Mouse (Mus musculus) forebrain, embryonic 11.5 days (tissue): ENCODE data around the gene Tgm3. TPM values are rescaled to one million over a fixed set of nuclear protein-coding genes. Genes with fewer than 3 reads are reported as not detected.

Experiments used
- ATAC-seq: fragments of 200-750 bp; cut with Nextera tagmentation; replicated peaks from 2 replicates; pipeline ENCODE4 v1.8.0; 2017; ENCODE audit warnings: moderate TSS enrichment; ENCODE audit not compliant: low FRiP score
- DNase-seq: peaks from one replicate; pipeline ENCODE4 v3.0.0-alpha.2; 2017; ENCODE audit warnings: low spot score
- H3K27ac ChIP-seq: fragments of 300-500 bp; sonication (generic); 2 replicates; pipeline ENCODE4 v1.5.1; 2014; ENCODE audit warnings: low read depth, low read length
- H3K27me3 ChIP-seq: fragments of 300-500 bp; sonication (generic); 2 replicates; pipeline ENCODE4 v1.6.1; 2014; ENCODE audit warnings: mild to moderate bottlenecking, low read length, mixed read lengths; ENCODE audit not compliant: control insufficient read depth, insufficient read depth
- H3K36me3 ChIP-seq: fragments of 300-500 bp; sonication (generic); 2 replicates; pipeline ENCODE4 v1.6.1; 2014; ENCODE audit warnings: mild to moderate bottlenecking, low read length, moderate library complexity, mixed read lengths; ENCODE audit not compliant: control insufficient read depth, insufficient read depth
- H3K4me1 ChIP-seq: fragments of 300-500 bp; sonication (generic); replicated peaks from 2 replicates; pipeline ENCODE4 v1.6.1; 2014; ENCODE audit warnings: low read length, mixed read lengths; ENCODE audit not compliant: control insufficient read depth, insufficient read depth
- H3K4me2 ChIP-seq: fragments of 300-500 bp; sonication (generic); 2 replicates; pipeline ENCODE4 v1.6.1; 2014; ENCODE audit warnings: low read depth, mild to moderate bottlenecking, low read length, moderate library complexity, mixed read lengths; ENCODE audit not compliant: severe bottlenecking
- H3K4me3 ChIP-seq: fragments of 300-500 bp; sonication (generic); 2 replicates; pipeline ENCODE4 v1.5.1; 2014; ENCODE audit warnings: low read depth, low read length
- H3K9ac ChIP-seq: fragments of 300-500 bp; sonication (generic); 2 replicates; pipeline ENCODE4 v1.6.1; 2014; ENCODE audit warnings: low read length
- H3K9me3 ChIP-seq: fragments of 300-500 bp; sonication (generic); 2 replicates; pipeline ENCODE4 v1.6.1; 2016; ENCODE audit warnings: low read length, mixed read lengths; ENCODE audit not compliant: control insufficient read depth
- WGBS: fragments of 180-500 bp; shearing (Covaris S2); extraction: QIAGEN DNeasy Blood & Tissue Kit; methylation state at CpG from one replicate; pipeline ENCODE4 v1.1.7; 2014; 5-methylcytosine and 5-hydroxymethylcytosine counted together
- microRNA-seq: library from miRNA; unstranded; fragments of <30 nt; microRNA quantifications from one replicate; pipeline ENCODE4, GENCODE M21; 2016; ENCODE audit not compliant: insufficient number of aligned reads
- polyA plus RNA-seq: library from polyadenylated mRNA; unstranded; fragments of >200 nt; fragmentation: Nextera tagmentation; extraction: Ambion mirVana; gene quantifications from 2 replicates; pipeline ENCODE4 v1.2.1, GENCODE M21; 2014

The Tgm3 gene
- polyA plus RNA-seq, 1 experiment from 2014 or later, result not detected

DNA sequence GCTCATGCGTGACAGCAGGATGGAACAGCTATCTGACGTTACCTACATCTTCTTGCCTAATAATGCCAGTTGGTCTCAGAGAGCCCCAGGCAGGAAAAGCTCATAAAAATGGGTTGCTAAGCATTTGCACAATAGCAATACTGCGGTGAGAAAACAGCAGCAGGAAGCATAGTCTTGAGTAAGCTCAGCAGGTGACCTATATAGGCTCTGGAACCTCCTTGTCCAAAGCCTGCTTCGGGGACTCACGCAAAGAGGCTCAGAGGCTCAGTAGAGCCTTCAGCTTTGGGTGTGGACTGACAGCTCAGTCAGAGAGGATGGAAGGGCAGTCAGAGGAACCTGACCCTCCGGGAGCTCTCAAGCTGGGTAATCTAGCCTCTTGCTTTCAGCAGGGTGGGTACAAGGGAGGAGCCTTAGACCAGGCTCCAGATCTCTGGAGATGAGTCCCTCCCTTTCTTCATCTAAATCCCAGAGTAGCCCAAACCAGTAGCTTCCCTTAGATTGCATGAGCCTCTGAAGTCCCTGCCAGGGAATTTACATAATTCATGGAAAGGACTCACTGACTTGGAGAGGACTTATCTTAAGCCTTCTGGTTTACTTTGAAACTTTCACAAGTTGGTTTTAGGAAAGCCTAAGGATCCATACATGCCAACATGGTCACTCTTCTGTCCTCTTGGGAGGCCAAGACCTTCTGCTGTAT, 28.2 kb downstream of the Tgm3 start:
- H3K27ac ChIP-seq, result no peak overlapping the region
- no peak for DNase-seq
- H3K36me3 ChIP-seq, result no peaks in the 10 kb centered on the region
- no peaks in the 10 kb centered on the region for H3K9me3 ChIP-seq
- ATAC-seq, result no peak
- H3K4me2 ChIP-seq, result no peak overlapping the region
- WGBS, result 79% methylated on average over 6 of the region's 6 CpGs
- H3K4me3 ChIP-seq, result no peak overlapping the region
- no peaks in the 10 kb centered on the region for H3K27me3 ChIP-seq
- no peak overlapping the region for H3K9ac ChIP-seq
- H3K4me1 ChIP-seq, result no peaks in the 10 kb centered on the region

DNA sequence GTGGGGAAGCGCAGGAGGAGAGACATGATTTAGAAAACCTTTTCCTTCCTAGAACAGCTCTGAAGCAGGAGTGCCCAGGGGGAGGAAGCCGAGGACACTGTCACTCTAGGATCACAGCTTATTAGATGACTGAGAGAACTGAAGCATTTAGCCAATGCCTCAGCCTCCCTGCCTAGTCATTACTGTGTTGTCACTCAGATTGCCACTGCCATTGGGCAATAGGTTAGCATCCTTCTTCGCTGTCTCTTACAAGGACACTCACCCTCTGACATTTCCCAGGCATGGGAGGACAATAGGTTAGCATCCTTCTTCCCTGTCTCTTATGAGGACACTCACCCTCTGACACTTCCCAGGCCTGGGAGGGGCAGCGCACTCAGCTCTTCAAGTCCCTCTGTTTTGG, 31.7 kb downstream of the Tgm3 start:
- H3K4me2 ChIP-seq, result no peak overlapping the region
- no peak for DNase-seq
- no peak for ATAC-seq
- no peaks in the 10 kb centered on the region for H3K4me1 ChIP-seq
- H3K36me3 ChIP-seq, result no peaks in the 10 kb centered on the region
- H3K4me3 ChIP-seq, result no peak overlapping the region
- no peaks in the 10 kb centered on the region for H3K27me3 ChIP-seq
- WGBS, result 88% methylated on average over 4 of the region's 4 CpGs
- no peaks in the 10 kb centered on the region for H3K9me3 ChIP-seq
- H3K9ac ChIP-seq, result no peak overlapping the region
- H3K27ac ChIP-seq, result no peak overlapping the region

DNA sequence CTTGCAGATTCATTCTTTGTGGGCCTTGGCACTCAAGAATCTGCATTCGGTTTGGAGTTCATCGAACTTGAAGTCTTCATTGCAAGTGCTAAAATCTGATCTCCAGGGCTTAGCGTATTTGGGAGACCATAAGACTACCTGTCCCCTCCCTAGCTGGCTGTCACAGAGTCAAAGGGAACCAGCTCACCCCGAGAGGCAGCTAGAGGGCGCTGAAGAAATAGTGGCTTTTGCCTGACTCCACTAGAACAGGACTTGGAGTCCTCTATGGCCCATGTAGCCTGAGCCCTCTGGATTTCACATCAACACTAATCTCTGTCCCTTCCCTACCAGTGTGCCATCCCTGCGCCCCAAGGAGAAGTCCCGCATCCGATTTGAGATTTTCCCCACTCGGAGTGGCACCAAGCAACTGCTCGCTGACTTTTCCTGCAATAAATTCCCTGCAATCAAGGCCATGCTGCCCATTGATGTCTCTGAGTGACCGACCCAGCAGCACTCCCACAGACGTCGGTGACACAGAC, 35.8 kb downstream of the Tgm3 start:
- DNase-seq (no peak), ATAC-seq (no peak)
- WGBS, result 77% methylated on average over 13 of the region's 13 CpGs
- Histone ChIP-seq H3K36me3 (no peaks in the 10 kb centered on the region), H3K27ac (no peak overlapping the region), H3K4me3 (no peak overlapping the region), H3K9me3 (no peaks in the 10 kb centered on the region), H3K9ac (no peak overlapping the region), H3K4me1 (no peaks in the 10 kb centered on the region), H3K4me2 (no peak overlapping the region), H3K27me3 (no peaks in the 10 kb centered on the region)

DNA sequence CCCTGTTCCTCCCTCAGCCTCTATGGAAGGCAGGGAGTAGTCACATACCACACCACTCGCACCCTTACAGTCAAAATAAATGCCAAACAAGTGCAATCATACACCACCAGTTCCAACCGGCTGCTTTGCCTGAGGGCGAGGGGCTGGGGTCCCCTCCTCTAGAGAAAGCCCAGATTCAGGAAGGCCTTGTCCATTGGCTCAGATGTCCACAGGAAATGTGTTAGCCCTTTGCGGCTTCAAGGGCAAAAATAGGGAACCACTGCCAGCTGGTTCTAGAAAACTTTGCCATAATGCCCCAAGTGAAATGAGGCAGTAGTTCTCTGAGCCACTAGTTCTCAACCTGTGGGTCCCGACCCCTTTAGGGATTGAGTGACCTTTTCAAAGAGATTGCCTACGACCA, 36.6 kb downstream of the Tgm3 start:
- DNase-seq (no peak), ATAC-seq (no peak)
- Histone ChIP-seq H3K27ac (no peak overlapping the region), H3K36me3 (no peaks in the 10 kb centered on the region), H3K4me3 (no peak overlapping the region), H3K9ac (no peak overlapping the region), H3K4me2 (no peak overlapping the region), H3K27me3 (no peaks in the 10 kb centered on the region), H3K4me1 (no peaks in the 10 kb centered on the region), H3K9me3 (no peaks in the 10 kb centered on the region)
- WGBS, result 84% methylated on average over 6 of the region's 6 CpGs

DNA sequence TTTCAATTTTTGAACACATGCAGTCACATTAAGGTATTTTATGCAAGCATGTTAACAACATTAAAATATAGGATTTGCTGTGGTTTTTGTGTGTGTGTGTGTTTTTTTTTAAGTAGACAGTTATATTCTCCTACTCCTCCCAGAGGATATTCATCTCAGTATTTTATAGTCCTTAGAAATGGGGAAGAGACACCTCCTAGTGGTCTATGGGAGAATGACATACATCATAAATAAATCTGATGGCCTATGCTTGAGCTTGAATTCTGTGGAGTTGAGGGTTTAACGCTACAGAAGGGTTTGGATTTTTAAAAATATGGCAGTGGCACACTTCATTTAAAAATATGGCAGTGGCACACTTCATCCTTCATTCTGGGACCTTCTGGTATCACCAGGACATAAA, 46.0 kb downstream of the Tgm3 start:
- Histone ChIP-seq H3K27ac (no peak overlapping the region), H3K9me3 (no peaks in the 10 kb centered on the region), H3K4me3 (no peak overlapping the region), H3K9ac (no peak overlapping the region), H3K36me3 (no peaks in the 10 kb centered on the region), H3K4me2 (no peak overlapping the region), H3K4me1 (no peaks in the 10 kb centered on the region), H3K27me3 (no peaks in the 10 kb centered on the region)
- ATAC-seq (no peak), DNase-seq (no peak)
- WGBS, result 69% methylated on average over 1 of the region's 1 CpGs

DNA sequence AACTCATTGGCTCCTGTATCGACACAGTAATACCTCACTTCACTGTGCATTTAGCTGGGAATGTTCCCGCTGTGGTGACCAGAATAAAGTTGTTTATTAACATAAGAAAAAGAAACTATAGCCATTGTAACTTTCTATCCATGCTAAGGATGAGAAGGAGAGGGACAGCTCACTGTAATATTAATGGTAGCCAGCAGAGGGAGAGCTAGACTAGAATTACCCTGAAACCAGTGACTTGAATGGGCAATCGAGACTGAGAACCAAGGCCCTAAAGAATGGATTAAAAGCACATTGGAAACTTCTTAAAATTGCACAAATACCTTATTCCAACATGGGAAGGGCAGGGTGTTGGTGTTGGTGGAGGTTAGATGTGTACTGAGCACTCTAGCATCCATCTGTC, 56.1 kb downstream of the Tgm3 start:
- H3K4me1 ChIP-seq, result no peaks in the 10 kb centered on the region
- H3K27me3 ChIP-seq, result no peaks in the 10 kb centered on the region
- ATAC-seq, result no peak
- no peak overlapping the region for H3K9ac ChIP-seq
- 29% methylated on average over 3 of the region's 3 CpGs for WGBS
- no peak overlapping the region for H3K4me3 ChIP-seq
- H3K36me3 ChIP-seq, result no peaks in the 10 kb centered on the region
- no peak overlapping the region for H3K4me2 ChIP-seq
- no peak overlapping the region for H3K27ac ChIP-seq
- no peaks in the 10 kb centered on the region for H3K9me3 ChIP-seq
- no peak for DNase-seq

DNA sequence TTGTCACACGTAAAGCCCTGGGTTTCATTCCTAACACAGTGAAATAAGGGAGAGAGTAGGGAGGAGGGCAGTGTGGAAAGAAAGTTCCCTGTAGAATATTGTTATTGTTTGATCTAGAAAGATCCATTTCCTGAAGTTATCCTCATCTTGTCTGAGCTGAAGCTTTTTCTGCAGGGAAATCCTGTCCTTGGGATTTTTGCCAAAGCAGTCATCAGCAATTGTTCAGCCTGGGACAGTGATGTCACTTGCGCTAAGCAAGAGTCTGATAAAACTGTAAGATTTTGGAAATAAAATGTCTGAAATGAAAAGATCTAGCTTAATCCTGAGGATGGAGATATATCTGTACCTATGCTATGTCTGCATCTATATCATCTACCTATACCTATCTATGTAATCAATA, 58.2 kb downstream of the Tgm3 start:
- DNase-seq, result no peak
- no peak overlapping the region for H3K4me2 ChIP-seq
- H3K9ac ChIP-seq, result no peak overlapping the region
- ATAC-seq, result no peak
- H3K9me3 ChIP-seq, result no peaks in the 10 kb centered on the region
- no peak overlapping the region for H3K4me3 ChIP-seq
- H3K36me3 ChIP-seq, result no peaks in the 10 kb centered on the region
- H3K4me1 ChIP-seq, result no peaks in the 10 kb centered on the region
- H3K27me3 ChIP-seq, result no peaks in the 10 kb centered on the region
- H3K27ac ChIP-seq, result no peak overlapping the region
- WGBS, result 83% methylated on average over 2 of the region's 2 CpGs

Small RNA genes within 50 kb of the gene (microRNA-seq; reads per million reads assigned to microRNA genes)
- gene Mir6339, result not detected

Other genes with a start within 250 kb of the Tgm3 start
- 20.4 and 21.9 TPM in 2 replicates for gene Stk35, start 211.8 kb upstream of the Tgm3 start, polyA plus RNA-seq
- gene Tgm6, start 100.1 kb downstream of the Tgm3 start, polyA plus RNA-seq, result not detected in 2 replicates
- 733 and 765 TPM in 2 replicates for gene Snrpb, start 167.1 kb downstream of the Tgm3 start, polyA plus RNA-seq
- gene Tmc2, start 182.8 kb downstream of the Tgm3 start, polyA plus RNA-seq, result 0.05 TPM in 1 of 2 replicates, not detected in the other